Mouse (Mus musculus) heart, embryonic 15.5 days (tissue): ENCODE results near the gene Nox3. TPM values are rescaled to one million over a fixed set of nuclear protein-coding genes. Genes with fewer than 3 reads are reported as not detected.

Experiments
- ATAC-seq: fragments of 200-750 bp; cut with Nextera tagmentation; replicated peaks from 2 replicates; pipeline ENCODE4 v1.8.0; 2017; ENCODE audit warnings: low read depth, moderate TSS enrichment; ENCODE audit not compliant: insufficient number of reproducible peaks, insufficient read depth, low FRiP score
- H3K27ac ChIP-seq: fragments of 300-500 bp; sonication (generic); 2 replicates; pipeline ENCODE4 v1.5.1; 2015; ENCODE audit warnings: mild to moderate bottlenecking, inconsistent platforms
- H3K27me3 ChIP-seq: fragments of 300-500 bp; sonication (generic); 2 replicates; pipeline ENCODE4 v1.6.1; 2015; ENCODE audit warnings: inconsistent platforms
- H3K36me3 ChIP-seq: fragments of 300-500 bp; sonication (generic); 2 replicates; pipeline ENCODE4 v1.6.1; 2015; ENCODE audit warnings: mild to moderate bottlenecking, inconsistent platforms
- H3K4me1 ChIP-seq: fragments of 300-500 bp; sonication (generic); replicated peaks from 2 replicates; pipeline ENCODE4 v1.6.1; 2015; ENCODE audit warnings: inconsistent platforms
- H3K4me2 ChIP-seq: fragments of 300-500 bp; sonication (generic); 2 replicates; pipeline ENCODE4 v1.6.1; 2015; ENCODE audit warnings: inconsistent platforms, mild to moderate bottlenecking, moderate library complexity
- H3K4me3 ChIP-seq: fragments of 300-500 bp; sonication (generic); 2 replicates; pipeline ENCODE4 v1.5.1; 2015; ENCODE audit warnings: mild to moderate bottlenecking, inconsistent platforms
- H3K9ac ChIP-seq: fragments of 300-500 bp; sonication (generic); 2 replicates; pipeline ENCODE4 v1.6.1; 2015; ENCODE audit warnings: mild to moderate bottlenecking, inconsistent platforms
- H3K9me3 ChIP-seq: fragments of 300-500 bp; sonication (generic); replicated peaks from 2 replicates; pipeline ENCODE4 v1.6.1; 2016; ENCODE audit warnings: inconsistent platforms
- WGBS: fragments of 180-500 bp; shearing (Covaris S2); methylation state at CpG from one replicate; pipeline ENCODE4 v1.1.7; 2015; ENCODE audit warnings: mixed read lengths; 5-methylcytosine and 5-hydroxymethylcytosine counted together
- polyA plus RNA-seq: library from polyadenylated mRNA; unstranded; fragments of >200 nt; fragmentation: Nextera tagmentation; extraction: Ambion mirVana; gene quantifications from 2 replicates; pipeline ENCODE4 v1.2.1, GENCODE M21; 2015

Gene Nox3
- polyA plus RNA-seq, result not detected in 2 replicates

DNA sequence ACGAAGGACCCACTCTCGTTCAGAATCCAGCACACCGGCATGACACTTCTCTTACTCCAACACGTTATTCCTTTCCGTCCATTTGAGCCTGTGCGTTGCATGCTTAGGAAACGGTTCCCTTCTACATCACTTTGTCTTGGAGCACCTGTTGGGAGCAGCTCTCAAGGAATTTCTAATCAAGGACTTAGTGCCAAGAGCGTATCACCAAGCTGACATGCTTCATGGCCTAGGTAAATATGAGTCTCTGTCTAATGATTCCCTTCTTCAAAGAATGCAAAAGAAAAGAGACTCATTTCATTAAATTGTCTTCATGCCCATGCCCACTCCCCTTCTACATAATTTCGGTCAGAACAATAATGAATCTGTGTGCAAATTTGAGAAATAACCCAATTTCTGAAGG, at the start of gene Nox3:
Gene Nox3 (minus strand): TSS at position 101 of the 400 bp plus-strand sequence.
- Histone ChIP-seq H3K27ac (no peak within 1 kb of the TSS), H3K9ac (no peak within 1 kb of the TSS), H3K4me1 (no peaks in the 10 kb centered on the region), H3K27me3 (no peaks in the 10 kb centered on the region), H3K4me3 (no peak within 1 kb of the TSS), H3K9me3 (no peaks in the 10 kb centered on the region), H3K36me3 (no peaks in the 10 kb centered on the region), H3K4me2 (no peak within 1 kb of the TSS)
- no peak for ATAC-seq
- WGBS, result 81% methylated on average over 9 of the region's 9 CpGs

DNA sequence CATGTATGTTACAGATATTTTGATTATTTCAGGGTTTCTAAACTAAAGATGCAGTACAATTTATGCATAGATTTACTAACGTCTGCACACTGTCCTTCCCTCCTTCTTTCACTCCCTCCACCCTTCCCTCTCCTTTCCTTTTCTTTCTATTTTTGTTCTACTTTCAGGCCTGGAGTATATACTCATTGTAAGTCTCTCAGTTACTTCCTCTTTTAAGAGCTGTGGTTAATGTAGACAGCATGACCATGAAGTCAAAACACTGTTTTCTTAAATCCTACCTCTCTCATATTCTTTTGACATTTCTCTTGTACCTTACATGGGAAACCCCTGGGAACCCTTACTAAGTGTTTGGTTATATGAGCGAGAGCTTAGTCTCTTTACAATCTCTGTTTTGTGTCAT, 48.3 kb upstream of the Nox3 start:
- Histone ChIP-seq H3K27ac (no peak overlapping the region), H3K36me3 (no peaks in the 10 kb centered on the region), H3K4me2 (no peak overlapping the region), H3K27me3 (no peaks in the 10 kb centered on the region), H3K9ac (no peak overlapping the region), H3K9me3 (no peaks in the 10 kb centered on the region), H3K4me1 (no peaks in the 10 kb centered on the region), H3K4me3 (no peak overlapping the region)
- ATAC-seq, result no peak
- WGBS, result 62% methylated on average over 2 of the region's 2 CpGs

DNA sequence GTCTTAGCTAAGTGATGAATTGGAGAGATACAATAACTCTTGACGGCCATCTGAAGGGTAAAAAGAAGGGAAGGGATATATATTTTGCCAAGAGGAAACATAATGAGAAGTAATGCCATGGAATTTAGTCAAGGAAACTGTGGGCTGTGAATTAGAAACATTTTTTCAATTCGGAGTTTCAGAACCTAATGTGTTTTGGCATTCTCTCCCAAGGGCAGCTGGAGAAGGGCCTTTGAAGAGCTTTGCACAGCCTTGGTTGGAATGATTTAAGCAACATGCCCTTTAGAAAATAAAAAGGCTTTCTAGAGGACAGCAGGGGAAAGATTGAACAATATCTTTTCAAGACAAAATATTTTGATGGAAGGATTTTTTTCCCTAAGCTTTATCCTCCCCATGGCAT, 40.9 kb upstream of the Nox3 start:
- no peaks in the 10 kb centered on the region for H3K27me3 ChIP-seq
- no peaks in the 10 kb centered on the region for H3K9me3 ChIP-seq
- no peaks in the 10 kb centered on the region for H3K4me1 ChIP-seq
- no peak overlapping the region for H3K4me3 ChIP-seq
- no peak overlapping the region for H3K27ac ChIP-seq
- H3K9ac ChIP-seq, result no peak overlapping the region
- H3K4me2 ChIP-seq, result no peak overlapping the region
- ATAC-seq, result no peak
- no peaks in the 10 kb centered on the region for H3K36me3 ChIP-seq
- 68% methylated on average over 2 of the region's 2 CpGs for WGBS

DNA sequence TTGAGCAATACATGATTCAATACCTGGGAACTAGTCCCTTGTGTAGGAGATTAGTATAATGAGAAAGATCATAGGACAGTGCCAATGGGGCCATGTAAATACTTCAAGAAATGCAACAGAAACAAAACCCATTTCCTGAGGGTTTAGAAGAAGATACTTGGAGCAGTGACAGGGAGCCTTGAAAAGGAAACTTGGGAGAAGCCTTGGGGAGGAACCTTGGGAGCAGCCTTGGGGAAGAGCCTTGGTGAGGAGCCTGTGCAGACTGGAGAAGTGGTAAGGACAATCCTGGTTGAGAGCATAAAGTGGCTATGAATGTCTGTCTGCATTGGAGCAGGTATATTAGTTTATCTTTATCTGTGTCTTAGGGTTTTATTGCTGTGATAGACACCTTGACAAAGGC, 38.2 kb upstream of the Nox3 start:
- Histone ChIP-seq H3K4me2 (no peak overlapping the region), H3K27me3 (no peaks in the 10 kb centered on the region), H3K9ac (no peak overlapping the region), H3K4me3 (no peak overlapping the region), H3K9me3 (no peaks in the 10 kb centered on the region), H3K27ac (no peak overlapping the region), H3K36me3 (no peaks in the 10 kb centered on the region), H3K4me1 (no peaks in the 10 kb centered on the region)
- ATAC-seq, result no peak

DNA sequence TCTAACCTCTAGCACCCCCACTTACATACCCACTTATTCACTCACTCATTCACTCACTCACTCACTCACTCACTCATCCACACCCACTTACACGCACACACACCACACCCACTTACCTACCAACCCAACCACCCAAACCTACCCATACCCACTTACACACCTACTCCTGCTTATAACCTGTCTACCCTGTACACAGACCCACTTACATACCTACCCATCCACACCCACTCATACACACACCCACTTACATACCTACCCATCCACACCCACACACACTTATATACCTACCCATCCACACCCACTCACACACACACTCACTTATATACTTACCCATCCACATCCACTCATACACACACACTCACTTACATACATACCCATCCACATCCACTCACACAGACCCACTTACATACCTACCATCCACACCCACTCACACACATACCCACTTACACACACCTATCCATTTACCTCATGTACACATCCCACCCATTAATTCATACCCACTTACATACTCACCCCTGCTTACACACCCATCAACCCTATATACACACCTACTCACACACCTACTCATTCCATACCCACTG, 9.4 kb upstream of the Nox3 start:
- Histone ChIP-seq H3K9ac (no peak overlapping the region), H3K27me3 (no peaks in the 10 kb centered on the region), H3K36me3 (no peaks in the 10 kb centered on the region), H3K4me2 (no peak overlapping the region), H3K9me3 (no peaks in the 10 kb centered on the region), H3K4me3 (no peak overlapping the region), H3K27ac (no peak overlapping the region), H3K4me1 (no peaks in the 10 kb centered on the region)
- 78% methylated on average over 1 of the region's 1 CpGs for WGBS
- no peak for ATAC-seq

DNA sequence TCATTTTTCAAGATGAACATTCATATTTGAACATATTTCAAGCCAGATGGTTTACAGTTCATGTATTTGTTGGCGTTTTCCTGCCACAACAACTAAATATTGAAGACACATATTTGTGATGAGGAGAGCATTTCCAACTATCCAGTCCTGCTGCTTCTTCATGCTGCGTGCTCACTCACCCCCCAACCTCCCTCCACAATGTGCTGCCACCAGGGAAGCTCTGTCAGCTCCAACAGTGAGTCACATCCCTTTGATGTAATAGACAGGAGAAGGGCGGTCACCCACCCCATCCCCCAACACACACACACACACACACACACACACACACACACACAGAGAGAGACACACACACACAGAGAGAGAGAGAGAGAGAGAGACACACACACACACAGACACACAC, 6.3 kb upstream of the Nox3 start:
- Histone ChIP-seq H3K27ac (no peak overlapping the region), H3K4me3 (no peak overlapping the region), H3K4me2 (no peak overlapping the region), H3K36me3 (no peaks in the 10 kb centered on the region), H3K4me1 (no peaks in the 10 kb centered on the region), H3K9ac (no peak overlapping the region), H3K9me3 (no peaks in the 10 kb centered on the region), H3K27me3 (no peaks in the 10 kb centered on the region)
- 58% methylated on average over 3 of the region's 3 CpGs for WGBS
- no peak for ATAC-seq

DNA sequence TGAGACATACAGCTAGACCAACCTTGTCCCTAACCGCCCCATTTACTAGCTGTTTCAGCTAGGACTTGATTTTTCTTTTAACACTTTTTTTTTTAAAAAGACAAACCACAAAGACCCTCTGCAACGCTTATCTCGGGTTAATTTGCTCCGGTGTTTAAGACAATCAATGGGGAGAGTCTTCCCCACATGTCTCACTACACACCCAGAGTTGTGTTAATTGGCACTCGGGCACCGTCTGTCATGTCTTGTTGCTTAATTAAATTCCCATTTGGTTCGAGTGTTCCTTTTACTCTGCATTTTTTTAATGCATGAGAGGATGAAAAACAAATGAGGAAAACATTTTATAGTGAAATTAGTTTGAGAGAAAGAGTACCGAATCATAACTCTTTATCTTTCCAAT, 3.2 kb downstream of the Nox3 start:
- Histone ChIP-seq H3K4me1 (no peaks in the 10 kb centered on the region), H3K27me3 (no peaks in the 10 kb centered on the region), H3K4me2 (no peak overlapping the region), H3K27ac (no peak overlapping the region), H3K9ac (no peak overlapping the region), H3K36me3 (no peaks in the 10 kb centered on the region), H3K9me3 (no peaks in the 10 kb centered on the region), H3K4me3 (no peak overlapping the region)
- ATAC-seq, result no peak
- 64% methylated on average over 8 of the region's 8 CpGs for WGBS

DNA sequence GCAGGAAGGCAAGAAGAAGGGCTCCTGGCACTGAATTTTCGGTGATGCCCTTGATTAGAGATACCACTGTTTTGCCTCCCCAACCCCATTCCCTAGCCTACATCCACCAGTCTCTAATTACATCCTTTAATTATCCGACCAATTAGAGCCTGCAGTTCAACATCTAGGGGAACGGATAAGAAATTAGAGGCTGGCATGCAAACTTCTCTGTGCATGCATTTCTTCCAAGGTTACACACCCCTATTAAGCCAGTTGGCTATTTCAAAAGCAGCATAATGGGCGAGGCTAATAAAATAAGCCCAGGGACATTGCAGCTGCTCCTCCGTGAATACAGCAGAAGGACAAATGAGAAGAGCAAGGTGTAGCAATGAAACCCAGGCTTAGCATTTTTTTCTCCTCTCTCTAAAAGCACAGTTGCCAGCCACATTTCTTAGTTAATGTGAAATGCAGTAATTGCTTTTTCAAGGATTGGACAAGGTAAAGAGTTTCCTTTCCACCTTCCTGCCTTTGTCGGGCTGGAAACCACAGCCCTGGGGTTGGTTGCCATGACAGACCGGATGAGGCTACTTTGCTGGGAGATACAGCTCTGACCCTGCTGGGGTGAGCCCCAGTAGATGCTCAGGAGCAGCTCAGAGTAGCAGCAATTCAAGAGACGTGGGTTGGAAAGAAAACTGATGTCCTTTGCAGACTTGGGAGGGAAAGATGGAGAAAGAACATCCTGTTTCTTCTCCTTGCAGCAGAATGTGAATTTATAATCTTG, 5.4 kb downstream of the Nox3 start:
- Histone ChIP-seq H3K9me3 (no peaks in the 10 kb centered on the region), H3K4me3 (no peak overlapping the region), H3K27me3 (no peaks in the 10 kb centered on the region), H3K4me2 (no peak overlapping the region), H3K27ac (no peak overlapping the region), H3K4me1 (no peaks in the 10 kb centered on the region), H3K36me3 (no peaks in the 10 kb centered on the region), H3K9ac (no peak overlapping the region)
- 60% methylated on average over 8 of the region's 8 CpGs for WGBS
- ATAC-seq, result no peak

DNA sequence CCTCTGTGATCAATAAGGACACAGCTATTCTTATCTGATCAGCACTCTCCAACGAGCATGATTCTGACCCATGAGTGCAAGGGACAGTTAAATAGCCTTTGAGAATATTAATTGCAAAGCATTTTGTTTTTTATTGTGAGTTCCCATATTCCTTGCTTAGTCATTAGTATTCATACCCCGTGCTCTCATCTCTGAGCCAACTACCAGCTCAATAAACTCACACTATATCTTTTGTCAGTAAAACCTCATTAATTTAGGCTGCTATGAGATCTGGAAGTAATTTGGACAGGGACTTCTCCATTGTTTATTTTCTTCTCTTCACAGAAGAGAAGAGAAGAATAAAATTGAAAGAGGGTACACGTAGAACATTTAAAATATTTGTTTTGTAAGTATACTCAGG, 12.4 kb downstream of the Nox3 start:
- no peaks in the 10 kb centered on the region for H3K36me3 ChIP-seq
- H3K27me3 ChIP-seq, result no peaks in the 10 kb centered on the region
- no peak overlapping the region for H3K4me2 ChIP-seq
- no peaks in the 10 kb centered on the region for H3K9me3 ChIP-seq
- no peaks in the 10 kb centered on the region for H3K4me1 ChIP-seq
- ATAC-seq, result no peak
- no peak overlapping the region for H3K27ac ChIP-seq
- H3K9ac ChIP-seq, result no peak overlapping the region
- WGBS, result 57% methylated on average over 3 of the region's 3 CpGs
- no peak overlapping the region for H3K4me3 ChIP-seq

DNA sequence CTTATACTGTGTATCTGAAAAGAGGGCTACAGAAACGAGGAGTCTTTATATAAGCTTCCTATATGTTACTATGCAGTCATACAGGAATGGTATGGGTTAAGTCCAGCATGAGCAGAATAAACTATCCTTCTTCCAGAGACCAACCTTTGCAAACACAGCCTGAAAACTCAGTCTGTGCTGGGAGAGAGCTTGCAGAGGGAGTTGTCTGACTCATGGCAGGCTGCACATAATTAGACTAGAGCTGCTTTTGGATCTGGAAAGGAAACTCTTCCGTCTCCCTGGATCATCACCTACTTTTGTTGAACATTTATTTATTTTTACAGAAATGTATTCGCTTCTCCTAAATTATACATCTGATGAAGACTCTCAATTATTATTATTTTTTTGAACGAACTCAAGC, 26.8 kb downstream of the Nox3 start:
- 65% methylated on average over 4 of the region's 4 CpGs for WGBS
- H3K27me3 ChIP-seq, result no peaks in the 10 kb centered on the region

DNA sequence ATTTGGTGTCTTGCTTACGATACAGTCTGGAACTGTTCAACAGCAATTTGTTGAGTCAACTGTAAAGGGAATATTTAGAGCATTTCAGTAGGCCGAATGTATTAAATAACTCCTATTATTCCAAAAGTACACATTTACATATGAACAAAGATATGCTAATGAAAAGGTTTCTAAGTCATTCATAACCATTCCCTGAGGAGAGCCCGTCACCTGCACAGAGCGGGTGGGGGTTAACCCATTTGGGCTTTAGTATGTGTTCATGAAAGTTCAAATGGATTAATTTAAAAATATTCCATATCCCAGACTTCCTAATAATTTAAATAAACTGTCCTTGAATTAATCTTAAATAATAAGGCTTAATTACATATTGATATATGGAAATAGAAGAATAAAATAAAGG, 28.8 kb downstream of the Nox3 start:
- no peaks in the 10 kb centered on the region for H3K9me3 ChIP-seq
- WGBS, result 90% methylated on average over 4 of the region's 4 CpGs
- H3K36me3 ChIP-seq, result no peaks in the 10 kb centered on the region
- H3K27ac ChIP-seq, result no peak overlapping the region
- no peak for ATAC-seq
- no peak overlapping the region for H3K4me3 ChIP-seq
- H3K4me2 ChIP-seq, result no peak overlapping the region
- H3K4me1 ChIP-seq, result no peaks in the 10 kb centered on the region
- no peak overlapping the region for H3K9ac ChIP-seq
- no peaks in the 10 kb centered on the region for H3K27me3 ChIP-seq

More for the DNA sequence above, 26.8 kb downstream of the Nox3 start:
- no peak for ATAC-seq
- Histone ChIP-seq H3K4me3 (no peak overlapping the region), H3K9ac (no peak overlapping the region), H3K4me2 (no peak overlapping the region), H3K4me1 (no peaks in the 10 kb centered on the region), H3K27ac (no peak overlapping the region), H3K36me3 (no peaks in the 10 kb centered on the region), H3K9me3 (no peaks in the 10 kb centered on the region)

DNA sequence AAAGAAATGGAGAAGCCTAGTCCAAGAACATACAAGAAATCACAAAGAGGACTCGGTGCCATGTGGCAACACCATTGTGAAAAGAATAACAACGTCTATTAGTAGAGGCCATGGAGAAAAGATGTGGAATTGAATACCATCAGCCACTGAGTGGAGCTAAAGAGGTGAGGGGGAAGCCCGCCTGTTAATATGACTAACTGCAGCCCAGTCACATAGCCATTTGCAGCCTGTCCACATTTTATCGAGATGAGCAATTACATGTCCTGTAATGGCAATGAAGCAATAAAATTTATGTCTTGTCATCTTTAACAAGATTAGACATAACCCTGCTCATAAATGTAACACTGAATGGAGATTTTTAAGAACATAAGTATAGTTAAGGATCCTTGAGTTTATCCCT, 30.7 kb downstream of the Nox3 start:
- ATAC-seq, result no peak
- Histone ChIP-seq H3K27ac (no peak overlapping the region), H3K4me1 (no peaks in the 10 kb centered on the region), H3K4me3 (no peak overlapping the region), H3K9me3 (no peaks in the 10 kb centered on the region), H3K27me3 (no peaks in the 10 kb centered on the region), H3K36me3 (no peaks in the 10 kb centered on the region), H3K4me2 (no peak overlapping the region), H3K9ac (no peak overlapping the region)
- 79% methylated on average over 4 of the region's 4 CpGs for WGBS
